Mouse (Mus musculus): ENCODE data around the gene Eif6.

Eif6 gene

DNA sequence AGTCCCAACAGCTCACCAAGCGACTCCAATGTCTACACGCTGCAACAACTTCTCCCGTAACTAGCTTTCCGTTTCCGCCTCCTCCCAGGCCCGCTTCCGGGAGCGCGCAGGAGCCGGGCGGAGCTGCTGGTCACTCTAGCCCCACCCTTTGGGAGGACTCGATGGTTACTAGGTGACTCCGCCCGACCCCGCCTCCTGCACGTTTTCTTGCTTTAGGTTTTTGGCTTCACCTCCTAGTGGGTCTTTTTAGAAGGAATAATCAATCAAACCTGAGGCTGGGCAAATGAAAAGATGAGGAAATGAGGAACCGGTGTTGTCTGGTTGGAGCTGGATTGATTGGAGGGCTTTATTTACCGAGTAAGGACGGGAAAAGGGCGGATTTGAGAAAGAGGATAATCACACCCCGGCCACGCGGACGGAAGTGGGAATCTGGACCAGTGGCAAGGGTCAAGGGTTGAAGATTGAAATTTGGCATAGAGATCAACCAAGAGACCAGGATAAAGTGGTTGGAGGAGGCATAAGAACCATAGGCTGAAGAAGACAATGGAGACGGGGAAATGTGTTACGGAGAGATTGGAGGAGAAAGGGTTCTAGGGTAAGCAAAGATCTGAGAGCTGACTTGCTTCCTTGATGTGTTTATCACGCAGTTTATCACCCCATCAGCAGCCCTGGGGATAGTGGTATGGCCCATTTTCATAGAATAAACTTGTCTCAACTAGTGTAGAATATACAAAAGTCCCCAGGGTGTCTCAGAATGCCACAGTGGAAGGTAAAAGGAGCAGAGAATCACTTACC lies at the start of gene Eif6:
TSS of gene Eif6 (minus strand) at position 296 of the 795 bp plus-strand sequence.
- peak; percentile 95 for DNase-seq (ENCODE audit: low read depth)

DNA sequence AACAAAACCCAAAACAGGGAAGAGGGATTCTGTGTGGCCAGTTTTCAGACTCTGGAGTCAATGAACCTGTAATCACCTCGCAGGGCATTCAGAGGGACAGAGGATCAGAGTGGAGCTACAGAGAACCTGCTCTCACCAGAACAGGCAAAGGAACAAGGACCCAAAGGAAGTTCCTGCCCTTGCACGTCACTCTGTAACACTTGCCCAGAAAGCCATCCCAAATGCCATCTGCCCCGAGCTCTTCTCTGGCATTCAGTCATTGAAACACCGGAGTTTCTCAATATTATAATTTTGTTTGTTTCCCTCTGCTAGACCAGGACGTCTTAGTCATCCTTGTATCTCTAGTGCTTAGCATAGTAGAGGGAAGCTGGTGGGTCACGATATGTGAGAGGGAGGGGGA lies 46.9 kb upstream of the Eif6 start:
- DNase-seq (ENCODE audit: low read depth), result peak; percentile 24

- no peak for DNase-seq (ENCODE audit: low read depth)
Observed at GRCm38 (mm10) chr2:155872930-155873507, 46.3 kb upstream of the Eif6 start.

- no peak for DNase-seq (ENCODE audit: low read depth)
Observed at GRCm38 (mm10) chr2:155872486-155872885, 45.8 kb upstream of the Eif6 start.

DNA sequence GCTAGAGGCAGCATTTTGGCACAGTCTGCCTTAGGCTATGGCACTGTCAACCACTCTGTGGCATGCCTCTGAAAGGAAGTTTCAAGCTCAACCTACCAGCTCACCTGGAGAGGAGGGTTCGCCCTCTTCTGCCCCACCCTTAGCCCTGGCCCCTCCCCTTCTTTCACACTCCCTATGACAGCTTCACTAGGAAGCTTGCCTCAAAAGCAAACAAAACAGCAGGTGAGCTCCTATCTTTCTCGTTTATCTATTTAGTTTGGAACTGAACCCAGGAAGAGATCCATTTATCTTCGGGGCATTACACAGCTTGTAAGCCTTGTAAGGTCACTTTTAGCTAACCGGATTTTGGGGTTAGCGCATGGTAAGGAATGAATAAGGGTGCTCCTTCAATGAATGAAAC lies 43.0 kb upstream of the Eif6 start:
- DNase-seq (ENCODE audit: low read depth), result no peak

GRCm38 (mm10) chr2:155868320-155868719 lies 41.6 kb upstream of the Eif6 start:
- no peak for DNase-seq (ENCODE audit: low read depth)

DNA sequence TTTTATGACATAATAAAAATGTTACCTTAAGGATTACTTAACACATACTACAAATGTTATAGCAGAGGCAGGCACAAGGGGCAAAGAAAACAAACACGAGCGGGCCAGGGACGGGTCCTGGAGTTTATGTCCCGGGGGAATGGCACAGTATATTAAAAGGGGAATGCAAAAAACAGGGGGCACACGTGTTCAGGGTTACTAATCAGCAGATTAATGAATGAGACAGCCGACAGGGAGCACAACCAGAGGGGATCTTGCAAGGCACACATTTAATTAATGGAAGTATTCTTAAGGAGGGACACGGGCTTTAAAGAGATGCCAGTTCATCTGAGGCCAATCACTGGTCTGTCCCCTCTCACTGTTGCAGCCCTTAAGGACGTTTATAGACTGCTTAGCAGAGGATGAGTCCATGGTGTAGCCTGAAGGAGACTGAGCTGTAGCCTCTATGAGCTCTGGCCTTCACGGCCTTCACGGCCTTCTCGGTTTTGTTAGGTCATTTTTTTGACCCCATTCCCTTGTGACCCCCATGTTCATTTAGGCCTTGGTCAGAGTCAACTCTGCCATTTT lies 36.7 kb upstream of the Eif6 start:
- no peak for DNase-seq (ENCODE audit: low read depth)

DNA sequence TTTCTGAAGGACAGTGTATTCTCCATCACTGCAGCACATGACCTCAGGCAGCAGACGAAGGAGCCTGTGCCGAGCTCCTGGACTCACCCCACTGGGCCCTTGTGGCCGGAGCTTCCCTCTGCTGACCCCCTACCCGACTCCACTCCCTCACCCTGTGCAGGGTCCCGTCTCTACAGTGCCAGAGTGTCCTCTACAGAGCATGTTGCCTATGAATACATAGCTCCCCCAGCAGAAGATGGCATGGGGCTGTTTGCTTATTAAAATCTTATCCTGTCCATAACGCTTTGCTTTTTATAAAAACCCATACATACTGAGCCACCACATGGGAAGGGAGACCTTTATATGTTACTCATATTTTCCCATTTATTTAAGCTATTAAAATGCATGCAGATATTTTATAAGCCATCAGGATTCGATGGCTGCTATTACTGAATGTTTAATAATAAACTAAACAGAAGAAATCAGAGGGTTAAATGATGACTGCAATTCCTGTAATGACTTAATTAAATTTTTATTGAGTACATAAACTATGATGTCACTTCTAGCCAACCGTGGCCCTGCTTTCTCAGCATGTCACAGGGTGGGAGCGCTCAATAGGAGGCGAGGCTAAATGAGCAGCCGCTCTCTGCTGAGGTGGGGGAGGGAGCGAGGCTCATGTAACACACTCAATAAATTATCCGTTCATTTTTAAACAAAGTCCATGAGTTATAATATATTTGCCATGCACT lies 36.0 kb upstream of the Eif6 start:
- no peak for DNase-seq (ENCODE audit: low read depth)

- DNase-seq (ENCODE audit: low read depth), result no peak
Observed at GRCm38 (mm10) chr2:155861581-155861980, 34.9 kb upstream of the Eif6 start.

GRCm38 (mm10) chr2:155860102-155860501 lies 33.4 kb upstream of the Eif6 start:
- no peak for DNase-seq (ENCODE audit: low read depth)

GRCm38 (mm10) chr2:155852536-155852935 lies 25.8 kb upstream of the Eif6 start:
- DNase-seq (ENCODE audit: low read depth), result no peak

DNA sequence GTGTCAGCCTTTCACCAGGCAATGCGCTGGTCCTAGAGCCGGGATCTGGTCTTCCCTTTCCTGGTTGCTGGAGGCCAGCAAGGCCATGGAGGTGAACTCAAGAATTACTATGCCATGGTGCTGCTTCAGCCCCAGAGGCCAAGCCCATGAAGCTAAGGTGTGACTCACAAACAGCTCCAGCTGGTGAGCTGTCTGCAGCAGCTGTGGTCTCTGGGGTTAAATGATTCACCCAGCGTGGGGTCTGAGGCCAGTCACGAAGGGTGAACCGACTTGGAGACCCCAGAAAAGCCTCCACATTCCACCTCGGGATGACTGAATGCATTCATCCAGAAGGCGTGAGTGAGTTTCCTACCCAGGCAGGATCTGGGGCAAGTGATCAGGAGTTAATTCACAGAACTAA lies 23.4 kb upstream of the Eif6 start:
- no peak for DNase-seq (ENCODE audit: low read depth)

DNA sequence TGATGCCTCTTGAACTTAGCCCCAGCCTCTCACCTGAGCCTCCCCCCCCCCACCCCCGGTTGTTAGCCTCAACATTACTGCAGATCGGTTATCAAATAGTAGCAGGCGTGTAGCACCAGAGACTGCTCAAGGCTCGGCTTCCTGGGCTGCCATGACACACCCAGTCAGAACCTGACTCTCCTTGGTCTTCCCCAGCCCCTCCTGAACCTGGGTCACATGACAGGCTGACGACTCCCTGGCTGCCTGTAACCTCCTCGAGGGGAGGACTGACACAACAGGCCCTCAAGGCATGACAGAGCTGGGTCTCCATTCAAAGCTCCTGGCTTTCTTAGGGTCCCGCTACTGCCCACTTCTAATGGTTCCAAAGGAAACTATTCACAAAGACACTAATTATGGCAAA lies 22.7 kb upstream of the Eif6 start:
- no peak for DNase-seq (ENCODE audit: low read depth)

- peak; percentile 82 for DNase-seq (ENCODE audit: low read depth)
Observed at GRCm38 (mm10) chr2:155848291-155848690, 21.6 kb upstream of the Eif6 start.

DNA sequence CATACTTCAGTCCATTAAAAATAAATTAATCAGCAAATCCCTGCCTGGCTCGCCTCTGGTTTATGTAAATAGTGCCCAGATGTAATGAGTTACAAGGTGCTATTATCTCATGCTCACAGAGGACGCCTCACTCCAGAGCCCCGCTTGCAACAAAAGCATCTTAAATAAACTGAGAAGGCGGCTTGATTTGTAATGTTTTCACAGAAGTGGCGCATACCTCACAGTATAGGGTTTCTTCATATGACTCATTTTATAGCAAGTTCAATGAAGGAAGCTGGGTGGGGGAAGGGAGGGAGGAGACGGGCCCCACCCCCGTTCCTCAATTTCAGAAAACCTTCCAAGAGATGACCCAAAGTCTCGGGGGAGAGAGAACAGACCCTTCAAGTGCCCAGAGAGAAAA lies 20.2 kb upstream of the Eif6 start:
- DNase-seq (ENCODE audit: low read depth), result no peak

DNA sequence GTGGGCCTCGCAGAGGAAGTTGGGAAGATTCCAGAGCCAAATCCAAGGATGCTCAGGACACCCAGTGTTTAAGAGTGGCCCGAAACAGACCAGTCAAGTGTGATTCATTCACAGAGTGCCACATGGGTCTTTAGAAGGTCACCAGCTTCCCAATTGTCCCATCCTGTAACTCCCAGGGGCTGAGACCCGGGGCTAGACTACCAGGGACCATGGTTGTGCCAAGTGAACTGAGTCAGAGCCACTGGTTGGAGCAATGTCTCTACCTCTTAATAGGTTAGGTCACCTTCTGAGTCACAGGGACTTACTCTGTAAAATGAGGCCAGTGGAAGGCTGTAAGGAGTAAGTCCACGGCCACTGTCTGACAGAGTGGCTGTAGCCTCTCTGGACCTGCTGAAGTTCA lies 12.2 kb upstream of the Eif6 start:
- no peak for DNase-seq (ENCODE audit: low read depth)

DNA sequence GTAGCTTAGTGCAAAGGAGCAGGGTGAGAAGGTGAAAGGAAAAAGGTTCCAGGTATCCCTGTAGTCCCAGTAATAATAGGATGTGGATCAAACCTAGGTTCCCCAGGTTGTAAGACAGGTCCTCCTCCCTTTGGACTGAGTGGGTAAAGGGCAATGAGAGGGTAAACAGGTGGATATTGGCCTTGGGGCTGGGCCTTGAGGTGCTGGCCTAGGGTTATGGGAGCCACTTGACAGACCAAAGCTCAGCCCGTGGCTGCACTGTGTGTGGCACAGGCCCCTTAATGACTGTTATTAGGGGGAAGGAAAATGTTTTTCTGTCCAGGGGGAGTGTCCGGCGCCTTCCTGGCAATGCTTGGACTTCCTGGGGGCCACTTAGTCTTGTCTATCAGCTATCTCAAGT lies 11.2 kb upstream of the Eif6 start:
- DNase-seq (ENCODE audit: low read depth), result no peak

- DNase-seq (ENCODE audit: low read depth), result no peak
Observed at GRCm38 (mm10) chr2:155834732-155835131, 8.0 kb upstream of the Eif6 start, which contains the start of gene Fam83c. Fam83c (minus strand) TSS chr2:155834854.

GRCm38 (mm10) chr2:155832087-155832486 lies 5.4 kb upstream of the Eif6 start:
- peak; percentile 43 for DNase-seq (ENCODE audit: low read depth)

DNA sequence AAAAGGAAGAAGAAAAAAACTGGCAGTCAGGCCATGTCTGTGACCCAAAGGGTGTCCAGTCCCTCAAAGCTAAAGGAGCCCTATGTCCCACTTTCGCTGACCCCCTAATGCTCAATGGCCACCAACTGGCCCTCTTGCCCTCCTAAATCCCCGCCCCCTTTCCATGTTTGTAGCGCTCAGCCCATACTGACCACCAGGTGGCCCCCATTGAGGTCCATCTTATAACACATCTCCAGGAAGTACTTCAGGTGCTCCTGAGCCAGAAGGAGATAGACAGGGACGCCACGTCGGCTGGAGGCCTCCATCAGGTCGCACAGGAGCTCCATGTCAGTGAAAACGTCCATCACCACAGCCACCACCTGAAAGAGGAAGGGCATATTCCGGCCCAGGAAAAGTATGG lies 4.6 kb upstream of the Eif6 start:
- DNase-seq (ENCODE audit: low read depth), result peak; percentile 65

DNA sequence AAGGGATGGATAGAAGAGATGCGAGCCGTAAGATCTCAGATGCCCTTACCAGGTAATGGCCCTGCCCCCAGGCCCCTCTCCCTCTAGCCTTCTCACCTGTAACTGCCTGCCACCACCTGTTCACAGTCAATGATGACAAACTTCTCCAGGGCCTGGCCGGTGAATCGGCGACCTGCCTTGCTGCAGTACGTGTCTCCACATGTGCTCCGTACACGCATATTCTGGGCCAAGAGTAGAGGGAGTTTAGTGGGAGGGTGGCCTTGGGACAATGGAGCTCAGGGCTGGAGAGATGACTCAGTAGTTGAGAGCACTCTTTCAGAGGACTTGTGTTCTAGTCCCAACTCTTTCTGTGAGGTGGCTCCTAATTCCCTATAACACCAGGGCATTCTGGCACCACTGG lies 4.1 kb upstream of the Eif6 start:
- DNase-seq (ENCODE audit: low read depth), result no peak

GRCm38 (mm10) chr2:155825904-155826629 lies 658 bp downstream of the Eif6 start:
- DNase-seq (ENCODE audit: low read depth), result peak; percentile 57
